Mouse (Mus musculus): ENCODE measurements around the gene Mapk12.

DNA sequence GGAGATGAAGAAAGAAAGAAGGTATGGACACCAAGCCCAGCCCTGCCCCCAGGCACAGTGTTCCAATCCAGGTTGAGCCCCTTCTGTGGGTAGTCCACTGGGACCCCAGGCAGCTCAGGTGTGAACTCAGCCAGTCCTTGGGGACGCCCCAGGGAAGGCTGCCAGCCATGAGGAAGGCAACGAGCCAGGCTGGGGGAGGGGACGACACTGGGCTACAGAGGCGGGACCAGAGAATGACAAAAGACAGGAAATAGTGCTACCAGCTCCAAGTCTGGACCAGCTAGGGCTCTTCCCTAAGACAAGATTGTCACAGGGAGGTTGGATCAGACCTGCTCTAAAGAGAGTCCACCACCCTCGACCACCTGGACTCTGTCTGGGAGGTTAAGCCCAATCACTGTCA lies 36.6 kb upstream of the Mapk12 start:
- TF ChIP-seq CTCF (IDR thresholded peaks at IDR 0.05; ENCODE audit: low read depth): no peak
- TF ChIP-seq EP300 (IDR thresholded peaks at IDR 0.05; ENCODE audit: low read depth): no peak

Measured in liver, embryonic 14.5 days (tissue).